In genomic region chr1:49099573-49099972, GRCm38 (mm10) we compare ENCODE assay signal across 24 mouse cellular contexts.
A peak's percentile ranks its signal among the peaks of the same experiment; 100 is the strongest.
DNase-seq lines count a peak whose midpoint lies in the region; ATAC-seq and TF ChIP-seq lines count a peak whose summit lies in the region.
"Had no signal": no experiment of that assay in that cellular context is flagged by ENCODE, and none has a peak within 500 bp of the region (broad histone marks: within the 10 kb centered on the region; RNA-seq: fewer than 3 reads in every experiment).

No protein-coding gene starts in this region.

- H3K4me3 ChIP-seq in hindbrain, postnatal 0 days (ENCODE audit: low read length), result no peak overlapping the region
- H3K4me3 ChIP-seq in hindbrain, embryonic 10.5 days, result no peak overlapping the region
- H3K4me3 ChIP-seq: left cerebral cortex, adult 2 months; limb, embryonic 10.5 days; liver, embryonic 15.5 days; lung, embryonic 15.5 days; midbrain, embryonic 15.5 days; myocyte; neural tube, embryonic 13.5 days had no signal

- WGBS in hindbrain, postnatal 0 days, result 46% methylated on average over 2 of the region's 2 CpGs
- WGBS in hindbrain, embryonic 10.5 days, result 69% methylated on average over 2 of the region's 2 CpGs

- ATAC-seq in hindbrain, postnatal 0 days, result no peak
- ATAC-seq: hindbrain, embryonic 16.5 days; intestine, postnatal 0 days; midbrain, embryonic 15.5 days had no signal

- H3K4me1 ChIP-seq in hindbrain, postnatal 0 days (ENCODE audit: insufficient read depth, low read length), result no peaks in the 10 kb centered on the region
- H3K4me1 ChIP-seq in hindbrain, embryonic 10.5 days (replicated peaks), result no peaks in the 10 kb centered on the region
- H3K4me1 ChIP-seq: limb, embryonic 10.5 days; liver, embryonic 15.5 days; lung, embryonic 15.5 days; midbrain, embryonic 15.5 days; neural tube, embryonic 13.5 days had no signal

- no peak overlapping the region for H3K27ac ChIP-seq in hindbrain, postnatal 0 days
- no peak overlapping the region for H3K27ac ChIP-seq in hindbrain, embryonic 10.5 days
- H3K27ac ChIP-seq: left cerebral cortex, adult 2 months; limb, embryonic 10.5 days; liver, embryonic 15.5 days; lung, embryonic 15.5 days; midbrain, embryonic 15.5 days; neural tube, embryonic 13.5 days had no signal

- H3K4me2 ChIP-seq in hindbrain, postnatal 0 days (ENCODE audit: low read depth, low read length), result no peak overlapping the region
- H3K4me2 ChIP-seq: liver, embryonic 15.5 days; lung, embryonic 15.5 days; midbrain, embryonic 15.5 days; neural tube, embryonic 13.5 days had no signal

- no peaks in the 10 kb centered on the region for H3K9me3 ChIP-seq in hindbrain, postnatal 0 days (ENCODE audit: low read length)
- no peaks in the 10 kb centered on the region for H3K9me3 ChIP-seq in hindbrain, embryonic 10.5 days
- H3K9me3 ChIP-seq: limb, embryonic 10.5 days; liver, embryonic 15.5 days; lung, embryonic 15.5 days; midbrain, embryonic 15.5 days; neural tube, embryonic 13.5 days had no signal

- DNase-seq in hindbrain, postnatal 0 days (ENCODE audit: low spot score), result peak; percentile 55
- no peak for DNase-seq in hindbrain, embryonic 10.5 days (ENCODE audit: low spot score)
- peak; percentile 83 for DNase-seq in brain, adult 2 months (ENCODE audit: low read depth, low spot score)
- peak; percentile 63 for DNase-seq in cerebellum, adult 11-12 months
- DNase-seq in cerebellum, postnatal 10 days, result peak; percentile 84 to 89
- no peak for DNase-seq in kidney, postnatal 10 days
- no peak for DNase-seq in lung, postnatal 4 days
- no peak for DNase-seq in heart, adult 11 months
- DNase-seq: adrenal gland, postnatal 25 days; gastrocnemius, postnatal 36 days; liver; lung, postnatal 36 days; retina, postnatal 1 day; right cerebral cortex, postnatal 4 days; thymus, postnatal 36 days had no signal

- no peak for TF ChIP-seq CTCF in hindbrain, postnatal 0 days (IDR thresholded peaks at IDR 0.05; ENCODE audit: low read depth)

- H3K9ac ChIP-seq in hindbrain, postnatal 0 days (replicated peaks; ENCODE audit: low read length), result no peak overlapping the region
- H3K9ac ChIP-seq: liver, embryonic 15.5 days; lung, embryonic 15.5 days; midbrain, embryonic 15.5 days; neural tube, embryonic 13.5 days had no signal

- no peaks in the 10 kb centered on the region for H3K27me3 ChIP-seq in hindbrain, postnatal 0 days (ENCODE audit: insufficient read depth, low read length)
- no peaks in the 10 kb centered on the region for H3K27me3 ChIP-seq in hindbrain, embryonic 10.5 days (ENCODE audit: insufficient read depth, poor library complexity, severe bottlenecking)
- H3K27me3 ChIP-seq: liver, embryonic 15.5 days; lung, embryonic 15.5 days; midbrain, embryonic 15.5 days; neural tube, embryonic 13.5 days had no signal

- H3K36me3 ChIP-seq in hindbrain, postnatal 0 days (ENCODE audit: insufficient read depth, low read length), result no peaks in the 10 kb centered on the region
- H3K36me3 ChIP-seq in hindbrain, embryonic 10.5 days, result no peaks in the 10 kb centered on the region
- H3K36me3 ChIP-seq: limb, embryonic 10.5 days; liver, embryonic 15.5 days; lung, embryonic 15.5 days; midbrain, embryonic 15.5 days; neural tube, embryonic 13.5 days had no signal

Comparison
In these comparisons a context has a peak if more than half of its experiments do, and no peak if none do; other contexts are left out.
1. DNase-seq: peak in hindbrain, postnatal 0 days (single experiment), brain, adult 2 months (single experiment), cerebellum, adult 11-12 months (single experiment) and cerebellum, postnatal 10 days (2 of 2); none in hindbrain, embryonic 10.5 days (single experiment), kidney, postnatal 10 days (single experiment), lung, postnatal 4 days (0 of 2) and heart, adult 11 months (single experiment).